Mouse (Mus musculus) midbrain, postnatal 0 days (tissue): ENCODE data around the gene Rtbdn. TPM values are rescaled to one million over a fixed set of nuclear protein-coding genes. Genes with fewer than 3 reads are reported as not detected.

Experiments used
- ATAC-seq: fragments of 200-750 bp; cut with Nextera tagmentation; 2 replicates; pipeline ENCODE4 v1.8.0; 2017; ENCODE audit warnings: moderate number of reproducible peaks, mild to moderate bottlenecking, moderate TSS enrichment, moderate library complexity; ENCODE audit not compliant: low FRiP score
- DNase-seq: peaks from one replicate; pipeline ENCODE4 v3.0.0-alpha.2; 2015; ENCODE audit warnings: low spot score
- H3K27ac ChIP-seq: fragments of 300-500 bp; sonication (generic); 2 replicates; pipeline ENCODE4 v1.5.1; 2014; ENCODE audit warnings: low read depth, mild to moderate bottlenecking, low read length, mixed read lengths
- H3K27me3 ChIP-seq: fragments of 300-500 bp; sonication (generic); 2 replicates; pipeline ENCODE4 v1.6.1; 2014; ENCODE audit warnings: low read length, control low read depth, mixed read lengths; ENCODE audit not compliant: insufficient read depth
- H3K36me3 ChIP-seq: fragments of 300-500 bp; sonication (generic); 2 replicates; pipeline ENCODE4 v1.6.1; 2014; ENCODE audit warnings: low read length, control low read depth, mixed read lengths; ENCODE audit not compliant: insufficient read depth
- H3K4me1 ChIP-seq: fragments of 300-500 bp; sonication (generic); 2 replicates; pipeline ENCODE4 v1.6.1; 2014; ENCODE audit warnings: mild to moderate bottlenecking, control low read depth, antibody characterized with exemption, low read length, mixed read lengths; ENCODE audit not compliant: insufficient read depth
- H3K4me2 ChIP-seq: fragments of 300-500 bp; sonication (generic); 2 replicates; pipeline ENCODE4 v1.6.1; 2014; ENCODE audit warnings: low read depth, mild to moderate bottlenecking, low read length, mixed read lengths; ENCODE audit not compliant: poor library complexity, severe bottlenecking
- H3K4me3 ChIP-seq: fragments of 300-500 bp; sonication (generic); 2 replicates; pipeline ENCODE4 v1.5.1; 2014; ENCODE audit warnings: low read depth, mild to moderate bottlenecking, low read length, moderate library complexity
- H3K9ac ChIP-seq: fragments of 300-500 bp; sonication (generic); replicated peaks from 2 replicates; pipeline ENCODE4 v1.6.1; 2014; ENCODE audit warnings: mild to moderate bottlenecking, low read length, moderate library complexity, mixed read lengths; ENCODE audit not compliant: poor library complexity, severe bottlenecking
- H3K9me3 ChIP-seq: fragments of 300-500 bp; sonication (generic); 2 replicates; pipeline ENCODE4 v1.6.1; 2016; ENCODE audit warnings: low read length, control low read depth
- CTCF ChIP-seq: IDR thresholded peaks from 2 replicates; pipeline ENCODE4 v1.5.1; 2016; ENCODE audit warnings: antibody characterized with exemption, mild to moderate bottlenecking
- WGBS: fragments of 180-500 bp; shearing (Covaris S2); extraction: QIAGEN DNeasy Blood & Tissue Kit; methylation state at CpG from one replicate; pipeline ENCODE4 v1.1.7; 2014; 5-methylcytosine and 5-hydroxymethylcytosine counted together
- polyA plus RNA-seq: library from polyadenylated mRNA; unstranded; fragments of >200 nt; fragmentation: Nextera tagmentation; extraction: Ambion mirVana; gene quantifications from 2 replicates; pipeline ENCODE4 v1.2.1, GENCODE M21; 2015
- total RNA-seq: library from RNA; depleted of rRNA; stranded (reverse); fragments of >200 nt; gene quantifications from 2 replicates; pipeline ENCODE4 v1.2.3, GENCODE M21; 2014

The Rtbdn gene
- total and polyA plus RNA-seq, 2 experiments from 2014 or later = 4.5 to 5.3 TPM

GRCm38 (mm10) chr8:84944478-84945160 lies 2.2 kb upstream of the Rtbdn start:
- Histone ChIP-seq H3K9me3 (no peaks in the 10 kb centered on the region), H3K4me2 (peak overlapping the region; percentile 69), H3K4me3 (peak overlapping the region; percentile 77), H3K9ac (peak overlapping the region; percentile 83; the same call in 1 of the 2 replicates), H3K36me3 (no peaks in the 10 kb centered on the region), H3K27ac (peak overlapping the region; percentile 84), H3K4me1 (no peaks in the 10 kb centered on the region; the same call in 1 of the 2 replicates), H3K27me3 (0 out of 2 replicates have a peak, but pooled peaks cover 4% of the 10 kb centered on the region)
- TF ChIP-seq CTCF = no peak
- peak; percentile 72 for DNase-seq
- 2% methylated on average over 26 of the region's 26 CpGs for WGBS
- ATAC-seq = peak; percentile 28; the same call in 1 of the 2 replicates

- WGBS = 2% methylated on average over 11 of the region's 11 CpGs
Observed at GRCm38 (mm10) chr8:84945235-84945632, 1.6 kb upstream of the Rtbdn start.

GRCm38 (mm10) chr8:84945633-84946527 lies 911 bp upstream of the Rtbdn start:
- peak overlapping the region; percentile 83 for H3K9ac ChIP-seq
- H3K9me3 ChIP-seq = no peaks in the 10 kb centered on the region
- 1% methylated on average over 31 of the region's 67 CpGs for WGBS
- H3K4me2 ChIP-seq = peak overlapping the region; percentile 69
- H3K4me3 ChIP-seq = peak overlapping the region; percentile 77
- no peaks in the 10 kb centered on the region; the same call in 1 of the 2 replicates for H3K4me1 ChIP-seq
- peaks cover 11% of the 10 kb centered on the region for H3K27me3 ChIP-seq
- H3K36me3 ChIP-seq = no peaks in the 10 kb centered on the region
- ATAC-seq (peak; percentile 61), DNase-seq (peak; percentile 50)
- H3K27ac ChIP-seq = peak overlapping the region; percentile 84
- TF ChIP-seq CTCF = peak; percentile 70

More at GRCm38 (mm10) chr8:84945235-84945632, 1.6 kb upstream of the Rtbdn start:
- H3K9ac ChIP-seq = peak overlapping the region; percentile 83
- H3K27me3 ChIP-seq = peaks cover 7% of the 10 kb centered on the region
- H3K9me3 ChIP-seq = no peaks in the 10 kb centered on the region
- H3K4me1 ChIP-seq = no peaks in the 10 kb centered on the region; the same call in 1 of the 2 replicates
- H3K27ac ChIP-seq = peak overlapping the region; percentile 84
- ATAC-seq = peak; percentile 67
- DNase-seq = peak; percentile 85
- H3K4me2 ChIP-seq = peak overlapping the region; percentile 69
- no peaks in the 10 kb centered on the region for H3K36me3 ChIP-seq
- TF ChIP-seq CTCF = no peak
- peak overlapping the region; percentile 77 for H3K4me3 ChIP-seq

GRCm38 (mm10) chr8:84947241-84947545 lies 402 bp downstream of the Rtbdn start:
- Histone ChIP-seq H3K9ac (0 out of 2 replicates have a peak overlapping the region, but pooled peaks have one; percentile 83), H3K9me3 (no peaks in the 10 kb centered on the region), H3K4me1 (no peaks in the 10 kb centered on the region; the same call in 1 of the 2 replicates), H3K27me3 (peaks cover 11% of the 10 kb centered on the region), H3K36me3 (no peaks in the 10 kb centered on the region), H3K27ac (peak overlapping the region; percentile 84; the same call in 1 of the 2 replicates), H3K4me2 (peak overlapping the region; percentile 69), H3K4me3 (peak overlapping the region; percentile 77)
- WGBS = 17% methylated on average over 9 of the region's 9 CpGs
- no peak for TF ChIP-seq CTCF
- no peak for ATAC-seq
- no peak for DNase-seq

GRCm38 (mm10) chr8:84949753-84950152 lies 3.0 kb downstream of the Rtbdn start:
- H3K4me2 ChIP-seq = no peak overlapping the region
- H3K4me1 ChIP-seq = no peaks in the 10 kb centered on the region; the same call in 1 of the 2 replicates
- DNase-seq (no peak), ATAC-seq (no peak)
- H3K27me3 ChIP-seq = peaks cover 11% of the 10 kb centered on the region
- H3K9ac ChIP-seq = no peak overlapping the region
- H3K36me3 ChIP-seq = no peaks in the 10 kb centered on the region
- TF ChIP-seq CTCF = no peak
- no peak overlapping the region for H3K27ac ChIP-seq
- H3K9me3 ChIP-seq = no peaks in the 10 kb centered on the region
- 17% methylated on average over 12 of the region's 12 CpGs for WGBS
- no peak overlapping the region for H3K4me3 ChIP-seq
